Mouse (Mus musculus) ovary, adult 2 months (tissue): ENCODE measurements around the gene Lrrfip1. TPM values are rescaled to one million over a fixed set of nuclear protein-coding genes. Genes with fewer than 3 reads are reported as not detected.

Source experiments
- polyA plus RNA-seq: library from polyadenylated mRNA; depleted of rRNA; stranded (reverse); fragments of >200 nt; gene quantifications from 2 replicates; pipeline ENCODE4 v1.2.3, GENCODE M21; 2012; rRNA removed

Lrrfip1 gene
- 12.5 and 25.9 TPM in 2 replicates for polyA plus RNA-seq

DNA sequence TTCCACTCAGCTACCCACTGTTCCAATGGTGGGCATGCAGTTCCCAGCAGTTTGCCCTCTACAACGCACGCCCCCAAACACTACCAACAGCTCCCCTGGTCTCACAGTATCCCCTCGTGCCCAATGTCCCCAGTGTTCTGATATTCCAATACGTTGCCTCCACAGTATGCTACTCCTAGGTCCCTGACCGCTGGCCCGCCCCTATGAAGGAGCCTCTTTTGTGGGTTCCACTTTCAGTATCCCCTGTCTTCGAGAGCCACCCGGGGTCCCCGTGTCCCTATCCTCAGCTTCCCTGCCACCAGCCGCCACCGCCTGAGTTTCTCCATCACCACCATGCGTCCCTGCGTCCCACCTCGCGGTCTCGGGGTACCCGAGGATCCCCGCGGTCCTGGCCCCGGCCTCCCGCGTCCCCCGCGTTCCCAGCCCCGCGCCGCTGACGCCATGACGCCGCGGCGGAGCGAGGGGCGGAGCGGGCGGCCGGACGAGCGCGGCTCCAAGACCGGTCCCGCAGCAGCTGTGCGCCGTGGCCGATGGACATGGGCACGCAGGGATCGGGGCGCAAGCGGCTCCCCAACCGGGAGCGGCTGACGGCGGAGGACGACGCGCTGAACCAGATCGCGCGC lies at the start of gene Lrrfip1:
Lrrfip1 (plus strand) TSS at position 470 of the 623 bp plus-strand sequence.

DNA sequence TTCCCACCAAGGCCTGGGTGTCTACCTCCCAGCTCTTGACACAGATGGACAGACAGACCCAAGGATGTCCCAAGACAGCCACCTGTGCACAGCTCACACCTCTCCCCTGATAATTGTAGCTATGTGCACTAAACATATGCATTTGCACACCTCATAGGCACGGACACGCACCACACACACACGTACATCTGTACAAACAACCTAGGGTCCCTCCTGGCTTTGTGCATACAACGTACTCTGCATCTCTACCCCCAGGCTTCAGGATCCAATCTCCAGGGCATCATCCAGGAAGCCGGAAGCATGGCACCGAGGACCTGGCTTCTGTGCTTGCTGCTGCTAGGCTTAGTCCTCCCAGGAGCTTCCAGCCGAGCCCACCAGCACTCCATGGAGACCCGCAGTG lies 45.7 kb upstream of the Lrrfip1 start, which contains the start of gene Prlh:
Prlh (plus strand) TSS at position 301 of the 400 bp plus-strand sequence.

DNA sequence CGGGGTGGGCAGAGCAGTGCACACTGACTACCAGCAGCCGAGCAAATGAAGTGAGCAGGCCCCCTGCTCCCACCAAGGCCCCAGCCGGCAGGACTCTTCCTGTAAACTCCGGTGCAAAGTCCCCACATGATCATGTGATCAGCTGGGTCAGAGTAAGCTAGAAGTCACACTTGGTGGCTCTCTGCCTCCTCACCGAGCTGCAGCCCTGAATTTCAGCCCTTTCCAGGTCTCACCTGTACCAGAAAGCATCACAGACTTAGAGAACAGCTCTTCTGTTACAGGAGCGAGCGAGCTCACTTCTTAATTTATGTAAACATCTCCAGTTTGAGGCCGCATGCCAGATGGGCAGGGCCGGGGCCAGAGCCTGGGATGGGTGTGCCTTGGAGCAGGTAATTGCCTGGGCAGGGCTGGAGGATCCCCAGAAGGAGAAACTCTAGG lies 29.2 kb upstream of the Lrrfip1 start, which contains the start of gene Rab17:
Rab17 (minus strand) TSS at position 315 of the 438 bp plus-strand sequence.

DNA sequence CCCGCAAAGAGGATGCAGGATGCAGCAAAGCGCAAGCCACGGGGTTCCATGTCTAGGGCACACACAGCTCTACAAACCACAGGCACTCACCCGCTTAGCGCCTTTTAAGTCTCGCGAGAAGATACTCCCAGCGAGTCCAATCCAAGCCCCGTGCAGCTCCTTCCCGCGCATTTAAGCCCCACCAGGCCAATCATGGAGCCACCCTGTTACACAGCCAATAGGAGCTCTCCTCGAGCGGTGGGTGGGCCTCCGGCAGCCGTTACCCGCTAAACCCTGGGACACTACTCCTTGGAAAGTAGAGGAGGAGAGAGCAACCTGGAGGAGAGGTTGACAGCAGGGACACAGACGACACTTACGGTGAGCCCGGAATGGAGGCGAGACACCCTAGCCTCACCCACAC lies 146.3 kb downstream of the Lrrfip1 start, which contains the start of gene Rbm44:
Rbm44 (plus strand) TSS at position 277 of the 400 bp plus-strand sequence.

Other genes starting within 250 kb of the Lrrfip1 start
- gene Col6a3, start 154.8 kb upstream of the Lrrfip1 start, polyA plus RNA-seq = 104 and 147 TPM in 2 replicates
- gene Mlph, start 83.7 kb upstream of the Lrrfip1 start, polyA plus RNA-seq = 5.0 and 6.6 TPM in 2 replicates
- not detected in 2 replicates for gene Prlh, start 45.6 kb upstream of the Lrrfip1 start, polyA plus RNA-seq
- gene Rab17, start 29.1 kb upstream of the Lrrfip1 start, polyA plus RNA-seq = 2.0 and 2.4 TPM in 2 replicates
- 0.03 and 0.05 TPM in 2 replicates for gene Rbm44, start 146.4 kb downstream of the Lrrfip1 start, polyA plus RNA-seq
- 70.7 and 89.7 TPM in 2 replicates for gene Ramp1, start 181.1 kb downstream of the Lrrfip1 start, polyA plus RNA-seq